Mouse (Mus musculus): Measurements from ENCODE around the gene Chd9. TPM values are rescaled to one million over a fixed set of nuclear protein-coding genes. Genes with fewer than 3 reads are reported as not detected.
A peak's percentile ranks its signal among the peaks of the same experiment; 100 is the strongest.
"Not testable (repeated sequence)": the region's sequence is repeated elsewhere in the genome, so short reads cannot be mapped to it uniquely, and the experiment has no call there.

Gene Chd9
- polyA plus RNA-seq, 1 experiment from 2014 or later, result 25.3 TPM

DNA sequence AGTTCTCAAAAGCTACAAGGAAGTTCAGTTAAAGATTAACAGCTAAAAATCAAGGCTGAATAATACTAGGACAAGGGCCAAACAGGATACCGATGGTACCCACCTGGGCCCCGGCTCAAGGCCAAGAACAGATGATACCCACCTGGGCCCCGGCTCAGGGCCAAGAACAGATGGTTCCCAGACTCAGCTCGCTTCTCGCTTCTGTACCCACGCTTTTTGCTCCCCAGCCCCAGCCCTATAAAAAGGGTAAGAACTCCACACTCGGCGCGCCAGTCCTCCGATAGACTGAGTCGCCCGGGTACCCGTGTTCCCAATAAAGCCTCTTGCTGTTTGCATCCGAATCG is 58.2 kb downstream of the Chd9 start:
- ATAC-seq (replicated peaks; ENCODE audit: low FRiP score); H3K9me3 ChIP-seq (ENCODE audit: control insufficient read depth, low read length); H3K4me1 ChIP-seq (replicated peaks; ENCODE audit: control insufficient read depth, insufficient read depth, low read length); H3K27me3 ChIP-seq (replicated peaks; ENCODE audit: control insufficient read depth, insufficient read depth, low read length); H3K36me3 ChIP-seq (ENCODE audit: control insufficient read depth, insufficient read depth, low read length); H3K9ac ChIP-seq (ENCODE audit: low read depth, low read length); H3K27ac ChIP-seq (ENCODE audit: low read depth, low read length); H3K4me2 ChIP-seq; H3K4me3 ChIP-seq (ENCODE audit: low read depth, low read length); DNase-seq (ENCODE audit: low spot score): not testable (repeated sequence)
- WGBS, result no CpG with 5 or more reads among the region's 15 CpGs

DNA sequence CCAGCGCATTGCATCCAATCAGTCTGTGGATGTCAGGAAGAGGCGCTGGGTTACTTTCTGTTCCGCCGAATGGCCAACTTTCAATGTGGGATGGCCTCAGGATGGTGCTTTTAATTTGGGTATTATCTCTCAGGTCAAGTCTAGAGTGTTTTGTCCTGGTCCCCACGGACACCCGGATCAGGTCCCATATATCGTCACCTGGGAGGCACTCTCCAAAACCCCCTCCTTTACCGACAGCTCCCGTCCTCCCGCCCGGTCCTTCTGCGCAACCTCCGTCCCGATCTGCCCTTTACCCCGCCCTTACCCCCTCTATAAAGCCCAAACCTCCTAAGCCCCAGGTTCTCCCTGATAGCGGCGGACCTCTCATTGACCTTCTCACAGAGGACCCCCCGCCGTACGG is 59.2 kb downstream of the Chd9 start:
- not testable (repeated sequence) for H3K9ac ChIP-seq (ENCODE audit: low read depth, low read length); H3K36me3 ChIP-seq (ENCODE audit: control insufficient read depth, insufficient read depth, low read length); H3K27me3 ChIP-seq (replicated peaks; ENCODE audit: control insufficient read depth, insufficient read depth, low read length); H3K27ac ChIP-seq (ENCODE audit: low read depth, low read length); ATAC-seq (replicated peaks; ENCODE audit: low FRiP score); H3K4me1 ChIP-seq (replicated peaks; ENCODE audit: control insufficient read depth, insufficient read depth, low read length); DNase-seq (ENCODE audit: low spot score); H3K9me3 ChIP-seq (ENCODE audit: control insufficient read depth, low read length); H3K4me2 ChIP-seq
- WGBS, result no CpG with 5 or more reads among the region's 20 CpGs
- H3K4me3 ChIP-seq (ENCODE audit: low read depth, low read length), result peak overlapping the region; percentile 39

DNA sequence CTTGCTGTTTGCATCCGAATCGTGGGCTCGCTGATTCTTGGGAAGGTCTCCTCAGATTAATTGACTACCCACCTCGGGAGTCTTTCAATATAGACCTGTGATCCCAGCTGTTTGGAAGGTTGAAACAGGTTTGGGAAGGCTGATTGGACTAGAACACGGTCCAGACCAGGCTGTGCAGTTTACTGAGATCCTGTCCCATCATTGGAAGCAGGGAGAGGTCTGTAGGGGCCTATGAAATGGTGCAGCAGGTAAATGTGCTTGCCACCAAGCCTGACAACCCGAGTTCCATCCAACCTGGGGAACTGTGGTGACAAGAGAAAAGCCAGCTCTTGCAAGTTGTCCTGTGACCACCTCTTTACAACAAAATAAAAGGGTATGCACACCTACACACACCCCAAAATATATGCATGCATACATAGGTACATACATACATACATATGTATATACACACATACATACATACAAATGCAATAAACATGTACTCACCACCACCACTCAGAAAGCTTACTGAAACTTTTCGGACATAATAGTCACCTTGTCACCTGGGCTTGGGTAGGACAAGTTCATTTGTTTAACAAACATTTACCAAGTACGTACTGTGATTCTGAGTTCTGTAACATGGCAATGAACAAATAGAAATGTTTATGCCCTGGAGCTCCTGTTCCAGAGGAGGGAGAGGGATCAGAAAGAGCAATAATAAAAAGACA is 63.9 kb downstream of the Chd9 start:
- Histone ChIP-seq H3K9ac (ENCODE audit: low read depth, low read length) (no peak overlapping the region), H3K4me2 (no peak overlapping the region), H3K36me3 (ENCODE audit: control insufficient read depth, insufficient read depth, low read length) (no peaks in the 10 kb centered on the region), H3K4me3 (ENCODE audit: low read depth, low read length) (no peak overlapping the region), H3K27me3 (replicated peaks; ENCODE audit: control insufficient read depth, insufficient read depth, low read length) (no peaks in the 10 kb centered on the region), H3K27ac (ENCODE audit: low read depth, low read length) (no peak overlapping the region), H3K9me3 (ENCODE audit: control insufficient read depth, low read length) (no peaks in the 10 kb centered on the region), H3K4me1 (replicated peaks; ENCODE audit: control insufficient read depth, insufficient read depth, low read length) (no peaks in the 10 kb centered on the region)
- 82% methylated on average over 8 of the region's 8 CpGs for WGBS
- ATAC-seq (replicated peaks; ENCODE audit: low FRiP score) (no peak), DNase-seq (ENCODE audit: low spot score) (no peak)

DNA sequence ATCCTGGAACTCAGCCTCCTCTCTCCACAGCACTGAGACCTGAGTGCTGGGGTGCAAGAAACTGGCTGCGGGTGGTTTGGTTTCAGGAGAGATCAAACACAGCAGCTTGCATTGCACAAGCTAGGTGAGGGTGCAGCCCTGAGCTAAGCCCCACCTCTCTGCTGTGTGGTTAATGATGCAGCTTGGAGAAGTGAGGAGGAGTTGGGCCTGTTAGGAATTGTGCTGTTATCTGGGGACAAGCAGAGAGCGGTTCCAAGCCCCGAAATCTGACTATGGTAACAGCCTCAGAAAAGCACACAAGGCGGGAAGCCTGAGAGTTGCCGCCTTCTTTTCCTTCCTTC is 64.4 kb downstream of the Chd9 start:
- no peaks in the 10 kb centered on the region for H3K27me3 ChIP-seq (replicated peaks; ENCODE audit: control insufficient read depth, insufficient read depth, low read length)
- no peaks in the 10 kb centered on the region for H3K36me3 ChIP-seq (ENCODE audit: control insufficient read depth, insufficient read depth, low read length)
- no peaks in the 10 kb centered on the region for H3K4me1 ChIP-seq (replicated peaks; ENCODE audit: control insufficient read depth, insufficient read depth, low read length)
- H3K4me2 ChIP-seq, result no peak overlapping the region
- DNase-seq (ENCODE audit: low spot score) (no peak), ATAC-seq (replicated peaks; ENCODE audit: low FRiP score) (peak; percentile 41; the same call in 1 of the 2 replicates)
- H3K9ac ChIP-seq (ENCODE audit: low read depth, low read length), result no peak overlapping the region
- no peaks in the 10 kb centered on the region for H3K9me3 ChIP-seq (ENCODE audit: control insufficient read depth, low read length)
- no peak overlapping the region for H3K4me3 ChIP-seq (ENCODE audit: low read depth, low read length)
- WGBS, result 66% methylated on average over 5 of the region's 5 CpGs
- no peak overlapping the region for H3K27ac ChIP-seq (ENCODE audit: low read depth, low read length)

DNA sequence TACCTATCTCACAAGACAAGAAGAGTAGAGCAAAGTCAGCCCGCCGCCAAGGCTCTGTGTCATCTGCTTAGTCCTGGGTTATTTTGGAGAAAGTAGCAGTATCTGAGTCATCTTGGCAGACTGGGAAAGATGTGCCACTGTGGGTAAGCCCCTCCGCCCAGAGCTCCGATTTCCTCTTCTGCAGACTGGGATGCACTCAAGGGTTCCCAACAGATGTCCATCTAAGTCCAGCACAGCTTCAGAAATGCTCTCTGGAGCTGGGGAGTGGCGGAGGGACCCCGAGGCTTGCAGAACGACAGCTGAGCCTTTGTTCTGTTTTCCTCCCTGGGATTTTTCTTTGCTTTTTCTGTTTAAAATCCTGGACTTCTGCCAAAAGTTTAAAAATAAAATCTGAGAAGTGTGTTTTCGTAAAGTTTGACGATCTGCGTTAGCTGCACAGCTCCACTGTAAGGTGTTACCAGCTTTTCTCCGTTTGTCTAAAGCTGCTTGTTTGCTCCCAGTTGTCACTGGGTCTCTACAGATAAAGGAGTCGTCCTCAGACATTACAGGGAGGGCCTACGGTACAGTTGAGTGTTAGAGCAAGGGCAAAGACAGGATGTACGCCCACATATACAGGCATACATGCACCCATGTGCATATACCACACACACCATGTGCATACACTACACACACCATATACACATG is 66.2 kb downstream of the Chd9 start:
- 71% methylated on average over 14 of the region's 14 CpGs for WGBS

DNA sequence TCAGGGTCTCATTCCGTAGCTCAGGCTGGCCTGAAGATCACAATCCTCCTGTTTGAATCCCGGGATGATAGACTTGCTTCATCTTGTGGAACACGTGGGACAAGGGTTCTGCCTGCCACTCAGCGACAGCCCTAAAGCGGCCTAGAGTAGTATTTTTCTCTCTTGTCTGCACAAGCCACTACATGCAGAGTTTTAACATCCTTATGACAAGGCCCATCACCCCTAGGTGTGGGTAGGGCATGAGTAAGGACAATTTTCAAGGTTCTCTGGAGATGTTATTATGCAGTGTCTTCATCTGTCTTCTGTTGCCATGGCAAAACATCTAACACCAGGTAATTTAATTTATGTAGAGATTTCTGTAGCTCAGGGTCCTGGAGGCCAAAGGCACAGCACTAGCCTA is 69.2 kb downstream of the Chd9 start:
- H3K9me3 ChIP-seq (ENCODE audit: control insufficient read depth, low read length), result no peaks in the 10 kb centered on the region
- WGBS, result 68% methylated on average over 5 of the region's 5 CpGs
- DNase-seq (ENCODE audit: low spot score) (no peak), ATAC-seq (replicated peaks; ENCODE audit: low FRiP score) (no peak)
- no peak overlapping the region for H3K4me3 ChIP-seq (ENCODE audit: low read depth, low read length)
- no peaks in the 10 kb centered on the region for H3K27me3 ChIP-seq (replicated peaks; ENCODE audit: control insufficient read depth, insufficient read depth, low read length)
- no peaks in the 10 kb centered on the region for H3K36me3 ChIP-seq (ENCODE audit: control insufficient read depth, insufficient read depth, low read length)
- 0 out of 2 replicates have a peak, but pooled peaks cover 3% of the 10 kb centered on the region for H3K4me1 ChIP-seq (replicated peaks; ENCODE audit: control insufficient read depth, insufficient read depth, low read length)
- no peak overlapping the region for H3K27ac ChIP-seq (ENCODE audit: low read depth, low read length)
- H3K4me2 ChIP-seq, result no peak overlapping the region
- H3K9ac ChIP-seq (ENCODE audit: low read depth, low read length), result no peak overlapping the region

More for the DNA sequence above, 66.2 kb downstream of the Chd9 start:
- ATAC-seq (replicated peaks; ENCODE audit: low FRiP score), result no peak
- H3K4me2 ChIP-seq, result no peak overlapping the region
- H3K9me3 ChIP-seq (ENCODE audit: control insufficient read depth, low read length), result no peaks in the 10 kb centered on the region
- no peak overlapping the region for H3K9ac ChIP-seq (ENCODE audit: low read depth, low read length)
- no peaks in the 10 kb centered on the region for H3K36me3 ChIP-seq (ENCODE audit: control insufficient read depth, insufficient read depth, low read length)
- H3K27me3 ChIP-seq (replicated peaks; ENCODE audit: control insufficient read depth, insufficient read depth, low read length), result no peaks in the 10 kb centered on the region
- 0 out of 2 replicates have a peak, but pooled peaks cover 3% of the 10 kb centered on the region for H3K4me1 ChIP-seq (replicated peaks; ENCODE audit: control insufficient read depth, insufficient read depth, low read length)
- H3K4me3 ChIP-seq (ENCODE audit: low read depth, low read length), result no peak overlapping the region
- no peak overlapping the region for H3K27ac ChIP-seq (ENCODE audit: low read depth, low read length)
- DNase-seq (ENCODE audit: low spot score), result no peak

DNA sequence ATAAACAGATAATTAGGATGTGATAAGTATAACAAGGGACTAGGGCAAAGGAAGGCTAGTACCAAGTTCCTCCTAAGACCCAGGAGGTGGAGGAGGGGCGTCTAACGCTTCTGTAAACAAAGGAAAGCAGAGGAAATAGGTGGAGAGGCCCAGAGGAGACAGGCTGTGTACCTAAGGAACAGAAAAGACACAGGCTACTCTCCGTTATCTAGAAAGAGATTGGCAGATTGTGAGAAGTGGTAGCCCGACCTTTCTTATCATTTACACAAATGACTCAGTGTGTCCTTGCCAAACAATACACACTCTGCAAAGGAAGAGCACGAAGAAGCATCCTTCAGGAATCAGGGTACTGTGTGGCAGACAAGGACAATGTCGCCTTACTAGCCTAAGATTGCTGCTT is 70.4 kb downstream of the Chd9 start:
- Histone ChIP-seq H3K9ac (ENCODE audit: low read depth, low read length) (no peak overlapping the region), H3K4me1 (replicated peaks; ENCODE audit: control insufficient read depth, insufficient read depth, low read length) (0 out of 2 replicates have a peak, but pooled peaks cover 3% of the 10 kb centered on the region), H3K4me3 (ENCODE audit: low read depth, low read length) (no peak overlapping the region), H3K4me2 (no peak overlapping the region), H3K27me3 (replicated peaks; ENCODE audit: control insufficient read depth, insufficient read depth, low read length) (no peaks in the 10 kb centered on the region), H3K36me3 (ENCODE audit: control insufficient read depth, insufficient read depth, low read length) (no peaks in the 10 kb centered on the region), H3K27ac (ENCODE audit: low read depth, low read length) (no peak overlapping the region), H3K9me3 (ENCODE audit: control insufficient read depth, low read length) (no peaks in the 10 kb centered on the region)
- DNase-seq (ENCODE audit: low spot score) (no peak), ATAC-seq (replicated peaks; ENCODE audit: low FRiP score) (no peak)
- WGBS, result 13% methylated on average over 6 of the region's 6 CpGs

DNA sequence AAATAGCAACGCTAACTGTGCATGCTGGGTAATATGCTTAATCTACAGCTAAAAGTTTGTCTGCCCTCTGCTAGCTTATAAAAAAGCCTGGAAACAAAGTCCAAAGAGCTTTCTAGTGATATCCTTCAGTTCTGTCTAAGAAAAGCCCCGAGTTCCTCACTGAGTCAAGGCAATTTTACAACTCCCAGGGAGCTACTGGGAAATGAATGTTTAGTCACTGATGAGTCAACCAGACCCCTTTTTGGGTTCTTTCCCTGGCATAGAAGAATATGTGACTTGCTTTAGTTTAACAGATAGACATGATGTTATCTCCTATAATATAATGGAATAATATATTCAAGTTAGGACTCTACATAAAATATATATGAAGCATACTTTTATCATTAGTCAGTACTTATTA is 73.8 kb downstream of the Chd9 start:
- Histone ChIP-seq H3K4me2 (no peak overlapping the region), H3K4me3 (ENCODE audit: low read depth, low read length) (no peak overlapping the region), H3K9ac (ENCODE audit: low read depth, low read length) (no peak overlapping the region), H3K27me3 (replicated peaks; ENCODE audit: control insufficient read depth, insufficient read depth, low read length) (no peaks in the 10 kb centered on the region), H3K36me3 (ENCODE audit: control insufficient read depth, insufficient read depth, low read length) (no peaks in the 10 kb centered on the region), H3K9me3 (ENCODE audit: control insufficient read depth, low read length) (no peaks in the 10 kb centered on the region), H3K27ac (ENCODE audit: low read depth, low read length) (no peak overlapping the region), H3K4me1 (replicated peaks; ENCODE audit: control insufficient read depth, insufficient read depth, low read length) (0 out of 2 replicates have a peak, but pooled peaks cover 3% of the 10 kb centered on the region)
- DNase-seq (ENCODE audit: low spot score) (peak; percentile 9), ATAC-seq (replicated peaks; ENCODE audit: low FRiP score) (no peak)
- WGBS, result 74% methylated on average over 2 of the region's 2 CpGs

DNA sequence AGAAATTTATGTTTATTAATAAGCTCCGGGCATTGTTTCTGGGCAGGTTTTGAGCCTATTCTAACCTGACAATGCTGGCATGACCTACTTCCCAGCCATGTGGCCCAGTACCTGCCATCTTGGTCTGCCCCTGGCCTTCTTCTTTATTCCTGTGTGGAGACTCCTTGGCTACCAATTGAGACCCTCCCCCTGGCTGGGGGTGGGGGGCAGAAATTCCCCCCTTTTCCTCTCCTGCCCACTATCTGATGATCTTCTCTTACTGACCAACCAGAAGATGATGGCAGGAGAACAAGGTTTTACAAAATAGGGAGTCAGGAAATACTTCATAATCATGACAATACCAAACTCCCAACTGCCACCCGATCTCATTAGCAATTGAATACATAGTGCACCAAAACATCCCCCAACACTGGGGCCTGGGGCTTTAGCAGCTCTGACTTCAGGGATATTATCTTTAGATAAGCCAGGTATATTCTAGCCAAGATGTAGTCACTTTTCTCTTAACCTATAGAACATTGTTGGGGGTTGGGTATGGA is 76.1 kb downstream of the Chd9 start:
- Histone ChIP-seq H3K4me3 (ENCODE audit: low read depth, low read length) (no peak overlapping the region), H3K36me3 (ENCODE audit: control insufficient read depth, insufficient read depth, low read length) (no peaks in the 10 kb centered on the region), H3K9me3 (ENCODE audit: control insufficient read depth, low read length) (no peaks in the 10 kb centered on the region), H3K9ac (ENCODE audit: low read depth, low read length) (no peak overlapping the region), H3K27ac (ENCODE audit: low read depth, low read length) (no peak overlapping the region), H3K4me1 (replicated peaks; ENCODE audit: control insufficient read depth, insufficient read depth, low read length) (no peaks in the 10 kb centered on the region; the same call in 1 of the 2 replicates), H3K27me3 (replicated peaks; ENCODE audit: control insufficient read depth, insufficient read depth, low read length) (no peaks in the 10 kb centered on the region), H3K4me2 (no peak overlapping the region)
- 83% methylated on average over 2 of the region's 2 CpGs for WGBS
- DNase-seq (ENCODE audit: low spot score) (no peak), ATAC-seq (replicated peaks; ENCODE audit: low FRiP score) (no peak)
